Mouse (Mus musculus) lung, postnatal 0 days (tissue): ENCODE measurements around the gene Abtb1.

ENCODE experiments used
- CTCF ChIP-seq: IDR thresholded peaks from 2 replicates; pipeline ENCODE4 v1.5.1; 2016; ENCODE audit warnings: antibody characterized with exemption, mild to moderate bottlenecking
- EP300 ChIP-seq: IDR thresholded peaks from 2 replicates; pipeline ENCODE4 v1.6.1; 2016; ENCODE audit warnings: antibody characterized with exemption, mild to moderate bottlenecking, control low read depth

GRCm38 (mm10) chr6:88793243-88793642 is 48.5 kb downstream of the Abtb1 start:
- TF ChIP-seq CTCF (no peak), EP300 (no peak)
